Mouse (Mus musculus) natural killer cell, adult 2 months (primary cell): ENCODE results near the gene Olfr576.

ENCODE experiments used
- DNase-seq, 2 experiments: peaks; one replicate each; pipeline ENCODE4 v3.0.0; 2022; ENCODE audit warnings: low spot score in 2 of 2

Olfr576 gene

GRCm38 (mm10) chr7:102962360-102962759 is at the start of gene Olfr576:
TSS of gene Olfr576 (plus strand) at chr7:102962660.
- DNase-seq = no peak

- DNase-seq = no peak
These were observed 47.2 kb upstream of the Olfr576 start for GRCm38 (mm10) chr7:102915261-102915660.

- DNase-seq = no peak
These were observed 46.1 kb upstream of the Olfr576 start for GRCm38 (mm10) chr7:102916405-102916804.

GRCm38 (mm10) chr7:102917032-102917875 is 45.2 kb upstream of the Olfr576 start, which contains the start of gene Olfr571:
TSS of gene Olfr571 (minus strand) at chr7:102917536.
- DNase-seq = no peak

- no peak for DNase-seq
These were observed 42.8 kb upstream of the Olfr576 start for GRCm38 (mm10) chr7:102919632-102920031.

GRCm38 (mm10) chr7:102924109-102924508 is 38.4 kb upstream of the Olfr576 start, which contains the start of gene Olfr572:
TSS of gene Olfr572 (plus strand) at chr7:102924409.
- no peak for DNase-seq

GRCm38 (mm10) chr7:102927105-102927504 is 35.4 kb upstream of the Olfr576 start:
- DNase-seq = no peak

- no peak for DNase-seq
These were observed 20.0 kb upstream of the Olfr576 start, which contains the start of gene Olfr573-ps1 for GRCm38 (mm10) chr7:102942475-102942874. TSS of gene Olfr573-ps1 (minus strand) at chr7:102942575.

GRCm38 (mm10) chr7:102943417-102943816 is 19.0 kb upstream of the Olfr576 start:
- DNase-seq = no peak

GRCm38 (mm10) chr7:102948167-102948566 is 14.3 kb upstream of the Olfr576 start, which contains the start of gene Olfr574:
TSS of gene Olfr574 (plus strand) at chr7:102948467.
- no peak for DNase-seq

GRCm38 (mm10) chr7:102950732-102951131 is 11.7 kb upstream of the Olfr576 start:
- no peak for DNase-seq

GRCm38 (mm10) chr7:102958137-102958536 is 4.3 kb upstream of the Olfr576 start:
- DNase-seq = no peak

- DNase-seq = no peak
These were observed 3.9 kb upstream of the Olfr576 start, which contains the start of gene Olfr575 for GRCm38 (mm10) chr7:102958593-102958992. TSS of gene Olfr575 (minus strand) at chr7:102958775.

- DNase-seq = no peak
These were observed 11.9 kb downstream of the Olfr576 start for GRCm38 (mm10) chr7:102974399-102974798.

GRCm38 (mm10) chr7:102975843-102976242 is 13.4 kb downstream of the Olfr576 start, which contains the start of gene Olfr577:
TSS of gene Olfr577 (minus strand) at chr7:102975943.
- no peak for DNase-seq

- no peak for DNase-seq
These were observed 26.8 kb downstream of the Olfr576 start, which contains the start of gene Olfr578 for GRCm38 (mm10) chr7:102989224-102989623. TSS of gene Olfr578 (minus strand) at chr7:102989324.
